Mouse (Mus musculus) E14TG2a.4 (cell line): ENCODE results near the gene Pqlc2.

ENCODE experiments used
- CTCF ChIP-seq: conservative IDR thresholded peaks from 2 replicates; pipeline ENCODE4 v1.5.1; 2014; ENCODE audit warnings: low read length
- NANOG ChIP-seq: IDR thresholded peaks from 2 replicates; pipeline ENCODE4 v1.6.1; 2014; ENCODE audit warnings: borderline replicate concordance, low read length, mixed read lengths
- POU5F1 ChIP-seq: IDR thresholded peaks from 2 replicates; pipeline ENCODE4 v1.6.1; 2014; ENCODE audit warnings: low read length, borderline replicate concordance

DNA sequence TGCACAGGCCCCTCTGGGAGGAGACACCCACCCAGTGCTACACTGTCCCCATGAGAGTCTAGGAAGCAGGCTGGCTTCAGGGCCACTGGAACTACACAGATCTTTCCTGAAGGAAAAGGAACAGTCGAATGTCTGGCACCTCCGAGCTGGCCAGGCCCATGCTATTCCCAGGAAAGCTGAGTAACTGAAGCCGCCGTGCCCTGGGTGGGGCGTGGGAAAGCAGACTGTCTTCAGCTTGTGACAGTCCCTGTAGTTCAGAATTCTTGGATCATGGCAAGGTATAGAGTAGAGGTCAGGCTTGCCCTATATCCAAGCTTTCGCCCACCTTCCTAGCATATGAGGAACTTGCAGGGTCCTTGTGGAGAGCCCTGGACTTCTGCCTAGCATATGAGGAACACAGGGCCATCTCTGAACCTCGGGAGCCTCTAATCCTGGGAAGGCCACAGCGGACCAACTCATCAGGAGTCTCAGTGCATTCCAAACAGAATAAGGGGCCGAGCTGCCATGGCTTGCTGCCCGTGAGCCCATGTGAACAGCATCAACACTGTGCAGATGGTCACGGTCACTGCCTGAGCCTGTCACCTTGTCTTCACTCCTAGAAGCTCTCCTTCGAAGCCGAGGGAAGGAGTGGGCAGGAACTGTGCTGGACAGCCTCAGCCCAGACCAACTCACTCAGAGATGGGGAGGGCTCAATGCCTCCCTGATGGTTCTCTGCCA lies 44.6 kb downstream of the Pqlc2 start:
- TF ChIP-seq CTCF (no peak), POU5F1 (no peak), NANOG (no peak)
